Mouse (Mus musculus) olfactory bulb, adult 2 months (tissue): ENCODE data around the gene Csgalnact2.

Experiments used
- CTCF ChIP-seq: fragments of 200-500 bp; IDR thresholded peaks from 2 replicates; pipeline ENCODE4 v1.5.1; 2012; ENCODE audit warnings: low read depth, mild to moderate bottlenecking, low read length, moderate library complexity; ENCODE audit not compliant: insufficient read depth
- POLR2A ChIP-seq: fragments of 200-500 bp; IDR thresholded peaks from 2 replicates; pipeline ENCODE4 v1.6.1; 2012; ENCODE audit warnings: mild to moderate bottlenecking, low read depth, low read length, moderate library complexity; ENCODE audit not compliant: insufficient read depth

DNA sequence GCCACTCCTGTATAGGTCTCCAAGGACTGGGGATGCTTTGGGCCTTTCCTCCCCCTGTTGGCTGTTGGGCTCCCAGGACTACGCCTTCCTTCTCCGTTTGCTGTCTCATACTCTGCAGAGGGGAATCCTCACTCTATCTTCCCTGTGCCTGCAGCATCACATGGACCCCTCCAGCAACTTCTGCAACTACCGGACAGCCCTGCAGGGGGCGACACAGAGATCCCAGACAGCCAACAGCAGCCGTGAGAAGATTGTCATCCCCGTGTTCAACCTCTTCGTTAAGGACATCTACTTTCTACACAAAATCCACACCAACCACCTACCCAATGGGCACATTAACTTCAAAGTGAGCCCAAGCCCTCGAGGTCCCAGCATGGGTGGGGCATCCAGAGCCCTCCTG, 51.0 kb downstream of the Csgalnact2 start:
- no peak for TF ChIP-seq POLR2A
- 0 out of 2 replicates have a peak, but pooled peaks have one; percentile 19 for TF ChIP-seq CTCF
